Mouse (Mus musculus) midbrain, embryonic 10.5 days (tissue): ENCODE measurements around the gene Cdk2ap2. TPM values are rescaled to one million over a fixed set of nuclear protein-coding genes. Genes with fewer than 3 reads are reported as not detected.
"Not testable (repeated sequence)": the region's sequence is repeated elsewhere in the genome, so short reads cannot be mapped to it uniquely, and the experiment has no call there.

Source experiments
- DNase-seq: peaks from one replicate; pipeline ENCODE4 v3.0.0-alpha.2; 2017; ENCODE audit warnings: low spot score
- H3K27ac ChIP-seq: fragments of 300-500 bp; sonication (generic); replicated peaks from 2 replicates; pipeline ENCODE4 v1.5.1; 2016; ENCODE audit warnings: mild to moderate bottlenecking
- H3K27me3 ChIP-seq: fragments of 300-500 bp; sonication (generic); 2 replicates; pipeline ENCODE4 v1.6.1; 2016; ENCODE audit warnings: low read depth, mild to moderate bottlenecking; ENCODE audit not compliant: poor library complexity, severe bottlenecking
- H3K36me3 ChIP-seq: fragments of 300-500 bp; sonication (generic); 2 replicates; pipeline ENCODE4 v1.6.1; 2016; ENCODE audit warnings: mild to moderate bottlenecking, moderate library complexity
- H3K4me1 ChIP-seq: fragments of 300-500 bp; sonication (generic); 2 replicates; pipeline ENCODE4 v1.6.1; 2016
- H3K4me3 ChIP-seq: fragments of 300-500 bp; sonication (generic); 2 replicates; pipeline ENCODE4 v1.5.1; 2016; ENCODE audit warnings: mild to moderate bottlenecking, moderate library complexity
- H3K9me3 ChIP-seq: fragments of 300-500 bp; sonication (generic); replicated peaks from 2 replicates; pipeline ENCODE4 v1.6.1; 2016; ENCODE audit warnings: mild to moderate bottlenecking
- WGBS: fragments of 180-500 bp; shearing (Covaris S2); methylation state at CpG from one replicate; pipeline ENCODE4 v1.1.7; 2016; 5-methylcytosine and 5-hydroxymethylcytosine counted together
- polyA plus RNA-seq: library from polyadenylated mRNA; unstranded; fragments of >200 nt; fragmentation: Nextera tagmentation; extraction: Ambion mirVana; gene quantifications from 2 replicates; pipeline ENCODE4 v1.2.1, GENCODE M21; 2016

The Cdk2ap2 gene
- polyA plus RNA-seq, 1 experiment from 2014 or later, result 82.5 TPM

GRCm38 (mm10) chr19:4058581-4058980, 38.4 kb upstream of the Cdk2ap2 start:
- 90% methylated on average over 5 of the region's 5 CpGs for WGBS
- H3K4me3 ChIP-seq, result no peak overlapping the region
- H3K9me3 ChIP-seq, result no peaks in the 10 kb centered on the region
- no peaks in the 10 kb centered on the region for H3K36me3 ChIP-seq
- H3K4me1 ChIP-seq, result peaks cover 12% of the 10 kb centered on the region
- H3K27ac ChIP-seq, result no peak overlapping the region
- DNase-seq, result no peak
- H3K27me3 ChIP-seq, result no peaks in the 10 kb centered on the region

- Histone ChIP-seq H3K36me3 (no peaks in the 10 kb centered on the region), H3K9me3 (no peaks in the 10 kb centered on the region), H3K4me1 (peaks cover 12% of the 10 kb centered on the region), H3K27ac (no peak within 1 kb of the TSS), H3K4me3 (no peak within 1 kb of the TSS), H3K27me3 (no peaks in the 10 kb centered on the region)
- 86% methylated on average over 15 of the region's 15 CpGs for WGBS
- no peak for DNase-seq
Observed at GRCm38 (mm10) chr19:4059069-4059740, 37.8 kb upstream of the Cdk2ap2 start, which contains the start of gene Gstp3. Gstp3 (minus strand) TSS chr19:4059569.

- not testable (repeated sequence) for H3K27me3 ChIP-seq, H3K4me3 ChIP-seq, H3K36me3 ChIP-seq, H3K9me3 ChIP-seq, DNase-seq, H3K27ac ChIP-seq
- peaks cover 12% of the 10 kb centered on the region for H3K4me1 ChIP-seq
- 88% methylated on average over 8 of the region's 8 CpGs for WGBS
Observed at GRCm38 (mm10) chr19:4060044-4060898, 36.7 kb upstream of the Cdk2ap2 start.

- no peak for DNase-seq
- Histone ChIP-seq H3K27ac (no peak overlapping the region), H3K27me3 (no peaks in the 10 kb centered on the region), H3K4me1 (peaks cover 9% of the 10 kb centered on the region), H3K36me3 (no peaks in the 10 kb centered on the region), H3K4me3 (no peak overlapping the region), H3K9me3 (no peaks in the 10 kb centered on the region)
- WGBS, result 90% methylated on average over 6 of the region's 6 CpGs
Observed at GRCm38 (mm10) chr19:4060899-4061465, 36.0 kb upstream of the Cdk2ap2 start.

GRCm38 (mm10) chr19:4063357-4063756, 33.6 kb upstream of the Cdk2ap2 start:
- H3K27me3 ChIP-seq, H3K4me3 ChIP-seq, H3K4me1 ChIP-seq, DNase-seq, H3K36me3 ChIP-seq, H3K9me3 ChIP-seq, H3K27ac ChIP-seq: not testable (repeated sequence)
- 89% methylated on average over 4 of the region's 4 CpGs for WGBS

- DNase-seq, result not testable (repeated sequence)
- 53% methylated on average over 6 of the region's 11 CpGs for WGBS
Observed at GRCm38 (mm10) chr19:4064501-4064900, 32.5 kb upstream of the Cdk2ap2 start.

GRCm38 (mm10) chr19:4066280-4066679, 30.7 kb upstream of the Cdk2ap2 start:
- DNase-seq, result no peak
- Histone ChIP-seq H3K27me3 (no peaks in the 10 kb centered on the region), H3K4me3 (no peak overlapping the region), H3K4me1 (no peaks in the 10 kb centered on the region; the same call in 1 of the 2 replicates), H3K27ac (no peak overlapping the region), H3K9me3 (no peaks in the 10 kb centered on the region), H3K36me3 (no peaks in the 10 kb centered on the region)
- 92% methylated on average over 6 of the region's 6 CpGs for WGBS

More at GRCm38 (mm10) chr19:4064501-4064900, 32.5 kb upstream of the Cdk2ap2 start:
- H3K4me3 ChIP-seq, H3K27ac ChIP-seq, H3K4me1 ChIP-seq, H3K27me3 ChIP-seq, H3K36me3 ChIP-seq, H3K9me3 ChIP-seq: not testable (repeated sequence)

- H3K9me3 ChIP-seq, result no peaks in the 10 kb centered on the region
- no peaks in the 10 kb centered on the region for H3K36me3 ChIP-seq
- H3K4me3 ChIP-seq, result no peak overlapping the region
- DNase-seq, result no peak
- no peak overlapping the region for H3K27ac ChIP-seq
- no peaks in the 10 kb centered on the region for H3K27me3 ChIP-seq
- no peaks in the 10 kb centered on the region; the same call in 1 of the 2 replicates for H3K4me1 ChIP-seq
Observed at GRCm38 (mm10) chr19:4066877-4067276, 30.1 kb upstream of the Cdk2ap2 start.

- H3K36me3 ChIP-seq, H3K27me3 ChIP-seq: not testable (repeated sequence)
Observed at GRCm38 (mm10) chr19:4068242-4068641, 28.7 kb upstream of the Cdk2ap2 start.

GRCm38 (mm10) chr19:4068717-4069410, 28.1 kb upstream of the Cdk2ap2 start:
- Histone ChIP-seq H3K4me3 (no peak overlapping the region), H3K36me3 (no peaks in the 10 kb centered on the region), H3K27ac (no peak overlapping the region), H3K27me3 (no peaks in the 10 kb centered on the region), H3K4me1 (no peaks in the 10 kb centered on the region; the same call in 1 of the 2 replicates), H3K9me3 (no peaks in the 10 kb centered on the region)
- no peak for DNase-seq
- WGBS, result 64% methylated on average over 15 of the region's 15 CpGs

More at GRCm38 (mm10) chr19:4068242-4068641, 28.7 kb upstream of the Cdk2ap2 start:
- WGBS, result 96% methylated on average over 2 of the region's 2 CpGs
- H3K27ac ChIP-seq, H3K9me3 ChIP-seq, DNase-seq, H3K4me1 ChIP-seq, H3K4me3 ChIP-seq: not testable (repeated sequence)

GRCm38 (mm10) chr19:4070311-4070710, 26.7 kb upstream of the Cdk2ap2 start:
- Histone ChIP-seq H3K27me3 (no peaks in the 10 kb centered on the region), H3K9me3 (no peaks in the 10 kb centered on the region), H3K4me1 (no peaks in the 10 kb centered on the region; the same call in 1 of the 2 replicates), H3K36me3 (no peaks in the 10 kb centered on the region), H3K4me3 (no peak overlapping the region), H3K27ac (no peak overlapping the region)
- 77% methylated on average over 15 of the region's 15 CpGs for WGBS
- DNase-seq, result no peak

GRCm38 (mm10) chr19:4070756-4071155, 26.2 kb upstream of the Cdk2ap2 start:
- 81% methylated on average over 8 of the region's 8 CpGs for WGBS
- no peaks in the 10 kb centered on the region for H3K36me3 ChIP-seq
- no peak overlapping the region for H3K27ac ChIP-seq
- H3K4me3 ChIP-seq, result no peak overlapping the region
- no peaks in the 10 kb centered on the region for H3K9me3 ChIP-seq
- H3K4me1 ChIP-seq, result no peaks in the 10 kb centered on the region; the same call in 1 of the 2 replicates
- DNase-seq, result no peak
- H3K27me3 ChIP-seq, result no peaks in the 10 kb centered on the region
